Mouse (Mus musculus): Measurements from ENCODE around the gene Naa35. TPM values are rescaled to one million over a fixed set of nuclear protein-coding genes. Genes with fewer than 3 reads are reported as not detected.

Gene Naa35
- polyA plus RNA-seq (2012; rRNA removed) (12.0 and 12.6 TPM in 2 replicates), polyA plus RNA-seq (2014; fragmentation: Nextera tagmentation; extraction: Ambion mirVana) (23.2 and 27.1 TPM in 2 replicates)

DNA sequence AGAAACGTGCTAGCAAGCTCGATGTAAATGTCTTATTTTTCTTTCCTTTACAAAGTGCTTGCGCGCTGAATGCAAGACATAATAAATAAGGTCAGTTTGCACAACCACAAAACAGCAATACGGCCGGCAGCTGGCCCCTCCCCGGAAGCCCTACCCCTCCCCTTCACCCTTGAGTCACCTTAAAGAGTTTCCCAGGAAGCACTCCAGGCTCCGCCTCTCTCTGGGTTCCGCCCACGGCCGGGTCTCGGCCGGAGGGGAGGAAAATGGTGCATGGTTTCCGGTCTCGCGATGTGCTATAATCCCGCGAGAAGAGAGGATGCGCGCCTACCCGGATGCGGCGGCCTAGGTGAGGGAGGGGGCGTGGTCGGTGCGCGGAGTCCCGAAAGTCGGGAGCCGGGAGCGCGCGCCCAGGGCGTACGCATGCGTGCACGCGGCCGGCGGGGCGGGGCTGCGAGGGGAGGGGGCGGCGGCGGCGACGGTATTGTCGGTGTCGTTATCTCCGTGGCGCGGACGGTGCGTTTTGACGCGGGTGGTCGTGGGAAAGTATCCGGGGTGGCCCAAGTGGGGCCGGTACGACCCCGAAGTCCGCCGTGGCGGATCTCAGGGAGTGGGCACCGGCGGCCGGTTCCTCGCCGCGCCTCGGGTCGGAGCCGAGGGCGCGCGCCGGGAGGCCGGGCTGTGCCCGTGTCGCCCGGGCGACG lies at the start of gene Naa35, which contains the start of gene Agtpbp1:
Gene Naa35, plus strand, starts transcription at position 313 of the 701 bp plus-strand sequence.
Gene Agtpbp1, minus strand, starts transcription at position 281 of the 701 bp plus-strand sequence.
- TF ChIP-seq EP300 (IDR thresholded peaks at IDR 0.05; ENCODE audit: low read depth) (peak; percentile 83), CTCF (IDR thresholded peaks at IDR 0.05; ENCODE audit: low read depth) (no peak)
- peak within 1 kb of the TSS; percentile 87 for H3K9ac ChIP-seq (replicated peaks)
- peak within 1 kb of the TSS; percentile 100 for H3K4me2 ChIP-seq (ENCODE audit: low read depth)
- no peaks in the 10 kb centered on the region; the same call in 1 of the 2 replicates for H3K36me3 ChIP-seq (replicated peaks; ENCODE audit: control insufficient read depth, insufficient read depth, low read depth)
- peak; percentile 95 for ATAC-seq (ENCODE audit: insufficient read depth)
- H3K27ac ChIP-seq: peak within 1 kb of the TSS; percentile 62
- H3K4me3 ChIP-seq (ENCODE audit: insufficient read depth in 1 of 2, low read depth in 2 of 2, low read length in 2 of 2): peak within 1 kb of the TSS; percentile 84 to 90
- under 1% methylated on average over 78 of the region's 83 CpGs for WGBS (ENCODE audit: insufficient replicate concordance)
- DNase-seq (ENCODE audit: low read depth in 3 of 3, low spot score in 3 of 3): peak; percentile 99
- peaks cover 11 to 28% of the 10 kb centered on the region in 2 experiments for H3K4me1 ChIP-seq (replicated peaks; ENCODE audit: control insufficient read depth in 2 of 2, insufficient read depth in 2 of 2, low read length in 1 of 2)
- H3K9me3 ChIP-seq (ENCODE audit: control insufficient read depth, low read length): no peaks in the 10 kb centered on the region
- H3K27me3 ChIP-seq (ENCODE audit: control insufficient read depth, insufficient read depth, low read length): no peaks in the 10 kb centered on the region

DNA sequence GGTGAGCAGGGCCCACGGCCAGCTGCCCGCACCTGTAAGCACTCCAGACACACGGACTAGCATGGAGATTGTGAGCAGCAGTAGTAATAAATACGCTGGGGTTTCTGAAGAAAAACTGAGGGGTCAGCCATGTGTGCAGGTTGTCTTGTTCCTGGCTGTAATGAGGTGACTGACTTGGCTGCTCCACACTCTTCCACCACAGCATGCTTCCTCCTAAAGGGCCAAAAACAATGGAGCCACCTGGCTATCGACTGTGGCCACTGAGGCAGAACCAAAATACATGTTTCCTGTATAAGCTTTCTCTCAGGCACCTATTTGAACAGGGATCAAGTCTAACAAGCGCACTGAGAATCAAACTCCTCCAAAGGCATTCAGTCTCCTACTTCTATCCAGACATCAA lies 49.3 kb upstream of the Naa35 start:
- no peaks in the 10 kb centered on the region for H3K27me3 ChIP-seq (ENCODE audit: control insufficient read depth, insufficient read depth, low read length)
- H3K4me1 ChIP-seq (replicated peaks; ENCODE audit: control insufficient read depth in 2 of 2, insufficient read depth in 2 of 2, low read length in 1 of 2): no peaks in the 10 kb centered on the region
- H3K36me3 ChIP-seq (replicated peaks; ENCODE audit: control insufficient read depth, insufficient read depth, low read depth): no peaks in the 10 kb centered on the region; the same call in none of the 2 replicates
- no peak overlapping the region for H3K9ac ChIP-seq (replicated peaks)
- DNase-seq (ENCODE audit: low read depth in 3 of 3, low spot score in 3 of 3) (no peak), ATAC-seq (ENCODE audit: insufficient read depth) (no peak)
- WGBS (ENCODE audit: insufficient replicate concordance): 79% methylated on average over 6 of the region's 6 CpGs
- TF ChIP-seq CTCF (IDR thresholded peaks at IDR 0.05; ENCODE audit: low read depth) (no peak), EP300 (IDR thresholded peaks at IDR 0.05; ENCODE audit: low read depth) (no peak)
- no peak overlapping the region for H3K4me2 ChIP-seq (ENCODE audit: low read depth)
- H3K4me3 ChIP-seq (ENCODE audit: insufficient read depth in 1 of 2, low read depth in 2 of 2, low read length in 2 of 2): no peak overlapping the region
- no peaks in the 10 kb centered on the region for H3K9me3 ChIP-seq (ENCODE audit: control insufficient read depth, low read length)
- H3K27ac ChIP-seq: no peak overlapping the region

DNA sequence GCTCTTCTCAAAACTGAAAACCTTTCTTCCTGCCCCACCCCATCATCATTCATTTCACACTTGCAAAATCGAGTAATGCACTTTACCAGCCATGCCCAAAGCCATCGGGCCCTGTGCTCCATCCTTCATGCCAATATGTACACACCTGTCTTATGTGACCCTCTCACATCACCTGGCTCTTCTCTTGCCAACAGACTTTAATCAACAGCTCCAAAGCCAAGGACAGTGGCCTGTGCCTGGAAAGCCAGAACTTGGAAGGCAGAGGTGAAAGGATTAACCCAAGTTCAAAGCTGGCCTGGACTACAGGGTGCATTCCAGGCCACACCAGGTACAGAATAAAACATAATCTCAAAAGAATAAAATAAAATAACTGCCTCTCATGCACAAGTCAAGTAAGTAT lies 48.4 kb upstream of the Naa35 start:
- no peak for ATAC-seq (ENCODE audit: insufficient read depth)
- WGBS (ENCODE audit: insufficient replicate concordance): 62% methylated on average over 2 of the region's 2 CpGs
- H3K4me2 ChIP-seq (ENCODE audit: low read depth): no peak overlapping the region
- H3K9me3 ChIP-seq (ENCODE audit: control insufficient read depth, low read length): no peaks in the 10 kb centered on the region
- no peak overlapping the region for H3K9ac ChIP-seq (replicated peaks)
- no peaks in the 10 kb centered on the region for H3K4me1 ChIP-seq (replicated peaks; ENCODE audit: control insufficient read depth in 2 of 2, insufficient read depth in 2 of 2, low read length in 1 of 2)
- no peaks in the 10 kb centered on the region; the same call in none of the 2 replicates for H3K36me3 ChIP-seq (replicated peaks; ENCODE audit: control insufficient read depth, insufficient read depth, low read depth)
- H3K27ac ChIP-seq: no peak overlapping the region
- TF ChIP-seq CTCF (IDR thresholded peaks at IDR 0.05; ENCODE audit: low read depth) (no peak), EP300 (IDR thresholded peaks at IDR 0.05; ENCODE audit: low read depth) (no peak)
- no peak for DNase-seq (ENCODE audit: low read depth in 3 of 3, low spot score in 3 of 3)
- no peaks in the 10 kb centered on the region for H3K27me3 ChIP-seq (ENCODE audit: control insufficient read depth, insufficient read depth, low read length)
- H3K4me3 ChIP-seq (ENCODE audit: insufficient read depth in 1 of 2, low read depth in 2 of 2, low read length in 2 of 2): no peak overlapping the region

DNA sequence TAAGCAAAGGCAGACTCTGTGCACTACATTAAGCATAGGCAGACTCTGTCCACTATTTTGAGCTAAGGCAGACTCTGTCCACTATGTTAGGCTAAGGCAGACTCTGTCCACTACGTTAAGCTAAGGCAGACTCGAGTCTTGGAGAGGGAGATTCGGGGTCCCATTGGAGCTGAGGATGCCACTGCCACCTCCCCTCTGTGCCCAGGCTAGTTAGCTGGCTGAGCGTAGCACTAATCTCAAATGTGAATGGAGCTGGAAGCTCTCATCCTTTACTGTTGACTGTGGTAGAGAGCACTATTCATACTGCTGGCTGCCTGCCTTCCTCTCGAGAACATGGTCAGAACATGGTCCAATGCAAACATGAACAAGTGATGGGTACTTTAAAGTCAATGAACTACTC lies 46.4 kb upstream of the Naa35 start:
- H3K4me3 ChIP-seq (ENCODE audit: insufficient read depth in 1 of 2, low read depth in 2 of 2, low read length in 2 of 2): no peak overlapping the region
- no peaks in the 10 kb centered on the region for H3K9me3 ChIP-seq (ENCODE audit: control insufficient read depth, low read length)
- no peak overlapping the region for H3K9ac ChIP-seq (replicated peaks)
- ATAC-seq (ENCODE audit: insufficient read depth) (no peak), DNase-seq (ENCODE audit: low read depth in 3 of 3, low spot score in 3 of 3) (no peak)
- H3K4me2 ChIP-seq (ENCODE audit: low read depth): no peak overlapping the region
- no peaks in the 10 kb centered on the region; a peak in 1 of 4 replicates for H3K4me1 ChIP-seq (replicated peaks; ENCODE audit: control insufficient read depth in 2 of 2, insufficient read depth in 2 of 2, low read length in 1 of 2)
- no peaks in the 10 kb centered on the region; the same call in 1 of the 2 replicates for H3K36me3 ChIP-seq (replicated peaks; ENCODE audit: control insufficient read depth, insufficient read depth, low read depth)
- H3K27me3 ChIP-seq (ENCODE audit: control insufficient read depth, insufficient read depth, low read length): no peaks in the 10 kb centered on the region
- TF ChIP-seq EP300 (IDR thresholded peaks at IDR 0.05; ENCODE audit: low read depth): no peak
- no peak for TF ChIP-seq CTCF (IDR thresholded peaks at IDR 0.05; ENCODE audit: low read depth)
- WGBS (ENCODE audit: insufficient replicate concordance): 83% methylated on average over 5 of the region's 5 CpGs
- H3K27ac ChIP-seq: no peak overlapping the region

DNA sequence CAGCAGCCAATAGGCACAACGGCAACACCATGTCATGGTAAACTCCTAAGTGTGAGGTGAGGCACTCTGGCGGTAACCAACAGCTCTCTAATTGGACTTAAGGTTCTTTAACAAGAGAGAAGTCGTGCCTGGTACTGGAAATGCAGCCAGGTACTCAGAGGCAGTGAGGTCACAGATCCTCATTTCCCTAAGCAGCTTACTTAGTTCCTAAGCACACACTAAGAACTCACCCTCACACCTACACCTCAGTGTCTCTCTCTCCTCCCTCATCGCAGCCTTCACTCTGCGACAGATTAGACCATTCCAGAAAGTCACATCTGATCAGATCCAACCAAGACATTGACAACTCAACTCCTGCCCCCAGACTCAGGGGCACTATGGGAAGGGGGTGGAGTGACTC lies 45.0 kb upstream of the Naa35 start:
- no peak overlapping the region for H3K9ac ChIP-seq (replicated peaks)
- DNase-seq (ENCODE audit: low read depth in 3 of 3, low spot score in 3 of 3): no peak
- no peak overlapping the region for H3K4me2 ChIP-seq (ENCODE audit: low read depth)
- peaks cover 1 to 3% of the 10 kb centered on the region in 2 experiments; a peak in 1 of 4 replicates for H3K4me1 ChIP-seq (replicated peaks; ENCODE audit: control insufficient read depth in 2 of 2, insufficient read depth in 2 of 2, low read length in 1 of 2)
- no peak for TF ChIP-seq EP300 (IDR thresholded peaks at IDR 0.05; ENCODE audit: low read depth)
- no peak for TF ChIP-seq CTCF (IDR thresholded peaks at IDR 0.05; ENCODE audit: low read depth)
- WGBS (ENCODE audit: insufficient replicate concordance): 74% methylated on average over 5 of the region's 5 CpGs
- no peaks in the 10 kb centered on the region; the same call in 1 of the 2 replicates for H3K36me3 ChIP-seq (replicated peaks; ENCODE audit: control insufficient read depth, insufficient read depth, low read depth)
- H3K9me3 ChIP-seq (ENCODE audit: control insufficient read depth, low read length): no peaks in the 10 kb centered on the region
- ATAC-seq (ENCODE audit: insufficient read depth): no peak
- H3K4me3 ChIP-seq (ENCODE audit: insufficient read depth in 1 of 2, low read depth in 2 of 2, low read length in 2 of 2): no peak overlapping the region
- no peaks in the 10 kb centered on the region for H3K27me3 ChIP-seq (ENCODE audit: control insufficient read depth, insufficient read depth, low read length)
- H3K27ac ChIP-seq: no peak overlapping the region
